Mouse (Mus musculus) spleen, adult 12 weeks (tissue): Measurements from ENCODE around the gene Vmn1r201.

Experiments
- DNase-seq: peaks from one replicate; pipeline ENCODE4 v3.0.0; 2022; ENCODE audit warnings: low spot score

Vmn1r201 gene

DNA sequence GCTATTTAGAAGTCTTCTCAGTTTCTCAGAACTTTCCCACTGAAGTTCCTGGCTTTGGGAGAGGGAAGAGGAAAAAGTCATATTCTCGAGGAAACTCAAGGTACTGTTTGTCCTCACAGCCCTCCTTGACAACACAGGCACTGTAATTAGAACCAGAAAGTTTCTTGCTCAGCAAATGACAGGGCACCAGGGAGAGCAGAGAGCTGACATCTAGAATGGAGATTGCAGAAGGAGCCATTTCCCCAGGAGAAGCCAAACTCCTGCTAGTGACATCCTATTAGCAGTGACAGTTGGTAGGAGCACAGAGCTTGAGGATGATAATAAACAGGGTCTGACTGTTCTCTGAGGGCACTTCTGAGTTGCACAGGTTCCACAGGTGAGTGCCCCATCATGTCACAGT, at the start of gene Vmn1r201:
Vmn1r201 (plus strand) TSS at position 301 of the 400 bp plus-strand sequence.
- DNase-seq = no peak

DNA sequence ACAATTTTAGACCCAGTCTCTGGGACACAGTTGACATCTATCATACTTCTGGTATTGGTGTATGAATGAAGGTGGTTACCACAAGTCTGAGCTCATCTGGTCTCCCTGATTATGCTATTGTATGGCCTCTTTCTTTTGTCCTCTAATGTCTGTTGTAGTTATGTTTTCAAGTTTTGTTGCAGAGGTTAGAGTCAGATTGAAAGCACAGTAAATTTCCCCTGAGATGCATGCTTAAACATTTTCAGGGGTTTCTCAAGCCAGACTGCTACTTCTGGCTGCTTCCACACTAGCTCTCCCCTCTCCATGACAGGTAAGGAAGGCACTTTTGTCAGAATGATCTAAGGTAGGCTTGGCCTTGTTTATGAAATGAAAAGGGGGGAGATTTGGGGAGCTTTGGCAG, 16.6 kb upstream of the Vmn1r201 start:
- no peak for DNase-seq

DNA sequence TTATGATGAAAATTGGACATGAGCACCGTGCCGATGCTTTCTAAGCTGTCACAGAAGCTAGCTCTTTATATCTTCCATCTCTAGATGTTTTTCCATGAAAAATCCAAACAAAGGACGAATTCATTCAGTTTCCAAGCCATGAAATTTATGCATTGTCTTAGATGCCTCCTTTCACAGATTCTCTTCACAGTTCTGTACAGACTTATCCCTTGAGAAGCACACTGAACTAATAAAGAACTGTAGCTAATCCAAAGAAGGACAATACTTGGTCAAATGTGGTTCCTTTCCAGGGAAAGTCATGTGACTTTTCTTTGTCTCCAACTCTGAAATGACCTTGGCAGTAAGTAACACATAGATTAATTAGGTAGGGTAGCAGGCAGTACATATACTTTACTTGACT, 30.7 kb downstream of the Vmn1r201 start:
- DNase-seq = no peak

DNA sequence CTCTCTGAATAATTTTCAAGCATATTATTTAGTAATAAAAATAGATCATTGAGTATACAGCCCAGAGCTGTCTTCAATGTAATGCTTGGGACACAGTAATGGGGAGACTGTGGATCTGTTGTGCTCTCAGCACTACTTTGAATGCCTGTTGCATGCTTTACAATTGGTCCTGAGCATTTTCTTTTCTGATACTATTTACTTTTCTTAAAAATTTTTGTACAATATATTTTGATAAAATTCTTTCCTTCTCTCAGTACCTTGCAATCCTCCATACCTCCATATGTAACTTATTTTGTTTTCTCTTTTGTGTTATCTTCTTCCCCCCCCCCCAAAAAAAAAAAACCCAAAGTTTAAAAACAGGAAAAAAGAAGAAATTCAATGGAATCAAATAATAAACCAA, 33.6 kb downstream of the Vmn1r201 start, which contains the start of gene Vmn1r202:
Vmn1r202 (minus strand) TSS at position 101 of the 400 bp plus-strand sequence.
- no peak for DNase-seq

DNA sequence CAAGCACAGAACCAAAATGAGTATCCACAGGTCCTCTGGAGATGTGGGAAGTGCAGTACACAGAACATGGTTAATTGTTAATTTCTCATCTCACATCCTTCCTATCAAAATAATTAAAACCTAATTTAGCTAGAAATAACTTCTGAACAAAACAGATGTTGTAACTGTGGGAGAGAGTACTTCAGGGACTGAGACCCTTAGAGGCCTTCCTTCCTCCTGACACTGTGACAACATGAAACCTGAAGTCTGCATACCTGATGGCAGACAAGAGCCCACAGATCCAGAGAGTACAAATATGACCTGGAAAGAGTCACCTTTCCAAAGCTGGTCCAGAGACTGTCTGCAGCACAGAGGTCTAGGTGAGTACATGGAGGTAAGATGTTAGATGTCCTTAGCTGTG, 46.1 kb downstream of the Vmn1r201 start, which contains the start of gene Vmn1r203:
Vmn1r203 (plus strand) TSS at position 301 of the 400 bp plus-strand sequence.
- no peak for DNase-seq
